Mouse (Mus musculus) liver, postnatal 0 days (tissue): Measurements from ENCODE around the gene Mis12. TPM values are rescaled to one million over a fixed set of nuclear protein-coding genes. Genes with fewer than 3 reads are reported as not detected.
A peak's percentile ranks its signal among the peaks of the same experiment; 100 is the strongest.

Experiments
- ATAC-seq: fragments of 200-750 bp; cut with Nextera tagmentation; 2 replicates; pipeline ENCODE4 v1.8.0; 2017; ENCODE audit warnings: mild to moderate bottlenecking, moderate library complexity
- DNase-seq: peaks from one replicate; pipeline ENCODE4 v3.0.0-alpha.2; 2016
- H3K27ac ChIP-seq: fragments of 300-500 bp; sonication (generic); 2 replicates; pipeline ENCODE4 v1.5.1; 2014; ENCODE audit warnings: antibody characterized with exemption, moderate library complexity, mild to moderate bottlenecking, low read depth
- H3K27me3 ChIP-seq: fragments of 300-500 bp; sonication (generic); 2 replicates; pipeline ENCODE4 v1.6.1; 2014; ENCODE audit warnings: low read length, control low read depth, mixed read lengths; ENCODE audit not compliant: insufficient read depth
- H3K36me3 ChIP-seq: fragments of 300-500 bp; sonication (generic); replicated peaks from 2 replicates; pipeline ENCODE4 v1.6.1; 2014; ENCODE audit warnings: mild to moderate bottlenecking, control low read depth, low read length, moderate library complexity, mixed read lengths; ENCODE audit not compliant: insufficient read depth
- H3K4me1 ChIP-seq: fragments of 300-500 bp; sonication (generic); 2 replicates; pipeline ENCODE4 v1.6.1; 2014; ENCODE audit warnings: antibody characterized with exemption, mild to moderate bottlenecking, control low read depth; ENCODE audit not compliant: insufficient read depth
- H3K4me2 ChIP-seq: fragments of 300-500 bp; sonication (generic); 2 replicates; pipeline ENCODE4 v1.6.1; 2014; ENCODE audit warnings: low read depth, mild to moderate bottlenecking, low read length, moderate library complexity, mixed read lengths
- H3K4me3 ChIP-seq: fragments of 300-500 bp; sonication (generic); 2 replicates; pipeline ENCODE4 v1.5.1; 2014; ENCODE audit warnings: low read depth, low read length
- H3K9ac ChIP-seq: fragments of 300-500 bp; sonication (generic); replicated peaks from 2 replicates; pipeline ENCODE4 v1.6.1; 2014; ENCODE audit warnings: mild to moderate bottlenecking, moderate library complexity
- H3K9me3 ChIP-seq: fragments of 300-500 bp; sonication (generic); 2 replicates; pipeline ENCODE4 v1.6.1; 2016; ENCODE audit warnings: mild to moderate bottlenecking, control low read depth, low read length, mixed read lengths
- CTCF ChIP-seq: sonication (generic); IDR thresholded peaks from 2 replicates; pipeline ENCODE4 v1.5.1; 2016; ENCODE audit warnings: antibody characterized with exemption, low read depth
- EP300 ChIP-seq: IDR thresholded peaks from 2 replicates; pipeline ENCODE4 v1.6.1; 2016; ENCODE audit warnings: antibody characterized with exemption, low read depth, mild to moderate bottlenecking
- WGBS: fragments of 180-500 bp; shearing (Covaris S2); extraction: QIAGEN DNeasy Blood & Tissue Kit; methylation state at CpG from one replicate; pipeline ENCODE4 v1.1.7; 2014; ENCODE audit not compliant: insufficient replicate concordance; 5-methylcytosine and 5-hydroxymethylcytosine counted together
- polyA plus RNA-seq: library from polyadenylated mRNA; unstranded; fragments of >200 nt; fragmentation: Nextera tagmentation; extraction: Ambion mirVana; gene quantifications from 2 replicates; pipeline ENCODE4 v1.2.1, GENCODE M21; 2015

The Mis12 gene
- polyA plus RNA-seq, 1 experiment from 2014 or later, result 10.9 TPM

DNA sequence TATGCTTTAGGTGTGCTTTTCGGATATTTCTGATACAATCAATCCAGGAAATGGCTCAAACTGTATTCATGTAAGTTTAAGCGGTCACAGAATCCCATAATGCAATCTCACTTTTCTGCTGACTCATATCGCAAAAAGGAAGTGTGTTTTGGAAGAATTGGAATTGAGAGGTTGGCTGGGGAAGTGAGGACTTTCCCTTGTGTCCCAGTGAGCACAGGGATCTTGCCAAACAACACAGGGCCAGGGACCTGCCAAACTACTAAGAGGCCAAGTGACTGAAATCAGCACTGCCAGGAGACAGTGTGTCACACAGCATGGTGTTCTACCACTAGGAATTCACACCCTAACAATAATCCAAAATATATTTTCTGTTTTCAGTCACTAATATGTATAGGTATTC is 11.1 kb upstream of the Mis12 start:
- 67% methylated on average over 3 of the region's 3 CpGs for WGBS
- Histone ChIP-seq H3K9me3 (no peaks in the 10 kb centered on the region), H3K27ac (no peak overlapping the region), H3K4me2 (no peak overlapping the region), H3K27me3 (no peaks in the 10 kb centered on the region), H3K36me3 (peaks cover 52% of the 10 kb centered on the region), H3K9ac (no peak overlapping the region), H3K4me1 (peaks cover under 1% of the 10 kb centered on the region), H3K4me3 (no peak overlapping the region)
- TF ChIP-seq CTCF (no peak), EP300 (no peak)
- DNase-seq, result no peak
- ATAC-seq, result no peak

DNA sequence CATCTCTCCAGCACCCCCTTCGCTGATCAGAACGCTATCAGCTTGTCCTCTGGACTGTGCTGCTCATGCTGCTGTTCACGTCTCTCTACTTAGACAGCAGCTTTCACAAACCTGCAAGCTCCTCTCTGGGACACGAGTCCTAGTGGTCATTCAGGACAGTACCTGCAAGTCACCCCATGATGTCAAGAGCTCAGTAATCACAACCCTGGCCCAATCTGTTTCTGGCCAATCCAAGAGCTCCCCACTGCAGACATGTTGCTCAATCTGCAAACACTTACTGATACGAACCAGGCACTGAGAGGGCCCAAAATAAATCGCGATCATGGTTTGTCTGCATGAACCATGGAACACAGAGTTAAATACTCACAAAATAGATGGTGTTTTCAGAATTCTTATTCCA is 6.7 kb upstream of the Mis12 start:
- H3K9ac ChIP-seq, result no peak overlapping the region
- peak; percentile 99 for ATAC-seq
- H3K9me3 ChIP-seq, result no peaks in the 10 kb centered on the region
- TF ChIP-seq EP300 (no peak), CTCF (peak; percentile 33; the same call in 1 of the 2 replicates)
- H3K27ac ChIP-seq, result no peak overlapping the region
- H3K36me3 ChIP-seq, result peaks cover 60% of the 10 kb centered on the region
- no peak overlapping the region for H3K4me2 ChIP-seq
- no peak overlapping the region for H3K4me3 ChIP-seq
- DNase-seq, result peak; percentile 43
- WGBS, result 72% methylated on average over 7 of the region's 7 CpGs
- no peaks in the 10 kb centered on the region for H3K27me3 ChIP-seq
- peaks cover 14% of the 10 kb centered on the region for H3K4me1 ChIP-seq

DNA sequence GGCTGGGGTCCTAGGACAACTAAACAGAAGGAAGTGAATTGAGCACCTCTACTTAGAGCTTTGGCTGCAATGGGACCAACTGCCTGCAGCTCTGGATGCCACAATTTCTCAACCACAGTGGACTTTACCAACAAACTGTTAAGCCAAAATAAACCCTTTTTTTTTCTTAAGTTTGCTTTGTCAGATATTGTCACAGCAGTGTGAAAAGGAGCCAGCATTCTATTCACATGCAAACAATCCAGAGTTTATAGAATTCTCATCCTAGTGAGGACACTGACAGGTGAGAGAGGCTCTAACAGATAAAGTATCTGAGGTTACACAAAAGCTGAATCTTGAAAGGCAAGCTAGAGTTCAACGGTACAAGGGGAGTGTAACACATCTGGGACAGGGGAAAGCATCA is 2.4 kb upstream of the Mis12 start:
- Histone ChIP-seq H3K27me3 (no peaks in the 10 kb centered on the region), H3K4me3 (no peak overlapping the region; the same call in 1 of the 2 replicates), H3K9ac (no peak overlapping the region; the same call in 1 of the 2 replicates), H3K36me3 (peaks cover 25% of the 10 kb centered on the region), H3K4me2 (peak overlapping the region; percentile 90), H3K27ac (0 out of 2 replicates have a peak overlapping the region, but pooled peaks have one; percentile 19), H3K4me1 (peaks cover 29% of the 10 kb centered on the region), H3K9me3 (no peaks in the 10 kb centered on the region)
- TF ChIP-seq CTCF (no peak), EP300 (no peak)
- 54% methylated on average over 1 of the region's 1 CpGs for WGBS
- DNase-seq (no peak), ATAC-seq (no peak)

DNA sequence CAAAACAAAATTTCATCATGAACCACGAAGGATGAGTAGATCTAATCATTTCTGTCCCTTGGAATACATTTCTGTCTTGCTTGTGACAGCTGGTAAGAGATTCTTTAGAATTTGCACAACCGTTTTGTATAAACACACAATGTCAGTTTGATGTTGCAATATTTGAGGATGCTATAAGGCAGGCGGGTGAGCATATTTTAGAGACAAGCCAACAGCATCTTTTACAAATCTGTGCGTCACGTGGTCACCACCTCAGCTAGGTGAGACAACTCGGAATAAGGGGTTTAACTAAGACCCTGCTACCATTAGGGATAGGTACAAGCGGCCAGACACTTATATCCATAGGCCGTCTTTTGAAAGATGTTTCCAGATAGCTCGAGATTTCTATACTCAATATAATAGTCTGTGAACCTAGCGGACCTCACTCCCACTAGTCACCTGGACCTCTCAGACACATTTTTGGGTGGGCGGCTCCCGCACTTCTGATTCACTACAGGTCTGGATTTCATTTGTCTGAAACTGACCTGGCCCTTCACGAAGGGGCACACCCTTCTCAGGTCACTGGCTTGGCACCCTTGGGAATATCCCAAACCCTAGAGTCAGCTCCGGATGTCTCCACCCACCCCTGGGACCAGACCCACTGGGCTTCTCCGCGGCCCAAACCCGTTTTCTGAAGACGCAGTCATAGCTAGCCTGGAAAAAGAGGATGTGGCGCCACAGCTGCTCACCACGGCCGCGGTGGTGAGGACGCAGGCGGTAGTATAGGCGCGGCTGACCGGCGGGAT is 803 bp upstream of the Mis12 start:
- no peak for DNase-seq
- Histone ChIP-seq H3K4me1 (peaks cover 29% of the 10 kb centered on the region), H3K27ac (peak overlapping the region; percentile 84), H3K9me3 (no peaks in the 10 kb centered on the region), H3K36me3 (peaks cover 19% of the 10 kb centered on the region; the same call in 1 of the 2 replicates), H3K27me3 (no peaks in the 10 kb centered on the region), H3K4me2 (peak overlapping the region; percentile 90), H3K9ac (peak overlapping the region; percentile 89), H3K4me3 (peak overlapping the region; percentile 96)
- 4% methylated on average over 28 of the region's 28 CpGs for WGBS
- peak; percentile 0; the same call in 1 of the 2 replicates for ATAC-seq
- TF ChIP-seq EP300 (no peak), CTCF (no peak)

DNA sequence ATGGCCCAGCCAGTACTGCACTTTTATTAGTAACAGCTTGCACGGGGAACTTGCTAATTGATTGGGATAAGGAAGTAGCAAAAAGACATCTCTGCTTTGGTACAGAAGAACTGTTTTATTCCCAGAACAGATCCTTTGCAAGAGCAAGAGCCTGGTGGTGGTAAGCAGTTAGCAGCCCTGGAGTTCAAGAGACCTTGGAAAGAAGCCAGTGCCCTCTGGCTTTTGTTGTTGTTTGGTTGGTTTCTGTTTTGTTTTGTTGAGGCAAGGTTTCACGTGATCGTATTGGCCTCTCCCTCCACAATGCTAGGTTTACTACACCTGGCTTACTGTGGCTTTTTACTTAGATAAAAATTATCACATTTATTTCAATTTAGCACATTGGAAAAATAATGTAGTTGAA is 8.9 kb downstream of the Mis12 start:
- no peak for DNase-seq
- Histone ChIP-seq H3K4me1 (peaks cover 7% of the 10 kb centered on the region), H3K4me3 (no peak overlapping the region), H3K9me3 (no peaks in the 10 kb centered on the region), H3K27ac (no peak overlapping the region), H3K9ac (no peak overlapping the region), H3K27me3 (peaks cover 7% of the 10 kb centered on the region; the same call in 1 of the 2 replicates), H3K4me2 (no peak overlapping the region), H3K36me3 (peaks cover 37% of the 10 kb centered on the region)
- TF ChIP-seq CTCF (no peak), EP300 (no peak)
- WGBS, result 74% methylated on average over 3 of the region's 3 CpGs
- ATAC-seq, result no peak

DNA sequence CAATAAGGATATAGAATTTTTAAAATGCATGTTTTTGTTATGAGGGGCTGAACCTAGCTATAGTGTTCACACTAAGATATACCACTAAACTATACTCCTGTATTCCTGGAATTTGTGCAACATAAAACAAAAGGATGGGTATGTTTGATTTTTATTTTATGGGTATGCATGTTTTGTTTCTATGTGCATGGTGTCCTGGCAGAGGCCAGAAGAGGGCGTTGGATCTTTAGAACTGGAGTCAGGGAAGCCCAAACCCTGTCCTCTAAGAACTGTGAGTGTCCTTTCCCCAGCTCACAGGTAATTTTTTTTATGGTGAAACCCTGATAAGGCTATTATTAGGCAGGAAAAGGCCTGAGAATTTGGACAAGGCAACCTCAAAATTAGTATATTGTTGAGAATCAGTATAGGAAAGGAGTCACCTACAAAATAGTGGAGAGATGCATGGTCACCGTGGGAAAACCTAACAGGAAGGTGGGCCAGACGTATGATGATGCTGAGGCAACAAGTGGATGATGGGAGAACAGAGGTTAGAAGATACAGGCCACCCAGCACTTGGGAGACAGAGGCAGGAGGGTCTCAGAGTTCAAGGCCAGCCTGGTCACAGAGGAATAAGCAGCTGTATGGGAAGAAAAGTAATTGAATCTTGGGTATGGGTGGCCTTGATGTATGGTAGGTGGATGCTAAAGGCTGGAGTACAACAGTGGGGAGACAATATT is 10.2 kb downstream of the Mis12 start:
- WGBS, result 71% methylated on average over 3 of the region's 3 CpGs
- TF ChIP-seq CTCF (peak; percentile 18; the same call in 1 of the 2 replicates), EP300 (no peak)
- no peak for DNase-seq
- peaks cover 8% of the 10 kb centered on the region; the same call in 1 of the 2 replicates for H3K27me3 ChIP-seq
- H3K4me3 ChIP-seq, result no peak overlapping the region
- H3K9ac ChIP-seq, result no peak overlapping the region
- H3K27ac ChIP-seq, result no peak overlapping the region
- no peaks in the 10 kb centered on the region for H3K9me3 ChIP-seq
- no peak overlapping the region for H3K4me2 ChIP-seq
- peaks cover 33% of the 10 kb centered on the region for H3K36me3 ChIP-seq
- ATAC-seq, result no peak
- H3K4me1 ChIP-seq, result peaks cover 7% of the 10 kb centered on the region
